Mouse (Mus musculus) spleen, adult 2 months (tissue): ENCODE results near the gene Tox3.

Experiments used
- CTCF ChIP-seq: fragments of 200-500 bp; IDR thresholded peaks from 2 replicates; pipeline ENCODE4 v1.5.1; 2011; ENCODE audit warnings: mild to moderate bottlenecking, inconsistent platforms; ENCODE audit not compliant: insufficient read depth, insufficient read length, insufficient replicate concordance; ENCODE audit errors: extremely low read depth
- POLR2A ChIP-seq: fragments of 200-500 bp; IDR thresholded peaks from 2 replicates; pipeline ENCODE4 v1.6.1; 2011; ENCODE audit warnings: low read depth, low read length, inconsistent platforms

DNA sequence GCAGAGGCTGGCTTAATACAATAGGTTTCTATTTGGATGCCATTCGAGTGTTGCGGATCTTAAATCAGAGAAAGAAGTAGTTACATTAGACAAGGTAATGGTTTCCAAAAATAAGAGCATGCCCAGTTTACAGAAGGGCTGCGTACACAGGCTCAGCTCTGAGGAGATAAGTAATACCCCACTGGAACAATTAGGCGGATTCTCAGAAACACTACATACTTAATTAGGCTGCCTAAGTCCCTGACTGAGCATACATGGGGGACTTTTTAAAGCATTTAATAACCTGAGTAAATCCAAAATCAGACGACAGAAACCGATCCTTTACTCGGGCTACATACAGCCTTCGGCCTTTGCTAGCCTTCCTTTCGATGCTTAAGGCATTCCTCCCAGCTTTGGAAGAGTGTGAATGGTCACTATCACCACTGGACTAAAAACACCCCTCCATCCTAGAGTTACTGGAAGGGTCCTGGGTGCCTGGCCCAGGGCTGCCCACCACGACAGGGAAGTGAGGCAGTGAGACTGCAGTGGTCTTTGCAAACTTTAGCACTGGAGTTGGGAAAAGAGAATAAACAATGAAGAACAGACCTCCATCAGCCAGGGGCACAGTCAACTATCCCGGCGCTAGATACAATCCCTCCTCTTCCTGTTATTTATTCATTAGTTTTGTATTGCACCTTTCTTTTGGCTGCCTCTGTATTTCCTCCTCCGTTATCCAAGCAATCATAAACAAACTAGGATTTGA is 1.8 kb downstream of the Tox3 start:
- TF ChIP-seq POLR2A, result no peak
- no peak for TF ChIP-seq CTCF
